Mouse (Mus musculus) cerebellum, adult 11-12 months (tissue): Measurements from ENCODE around the gene Mier2.
A peak's percentile ranks its signal among the peaks of the same experiment; 100 is the strongest.

Experiments used
- DNase-seq: peaks from one replicate; pipeline ENCODE4 v3.0.0; 2022

The Mier2 gene

GRCm38 (mm10) chr10:79538873-79539272, 16.1 kb downstream of the Mier2 start:
- peak; percentile 0 for DNase-seq

GRCm38 (mm10) chr10:79538323-79538722, 16.7 kb downstream of the Mier2 start:
- peak; percentile 11 for DNase-seq

- no peak for DNase-seq
Measured at GRCm38 (mm10) chr10:79537781-79538180, 17.2 kb downstream of the Mier2 start.

- peak; percentile 5 for DNase-seq
Measured at GRCm38 (mm10) chr10:79537271-79537670, 17.7 kb downstream of the Mier2 start.

- DNase-seq: peak; percentile 3
Measured at GRCm38 (mm10) chr10:79536461-79537080, 18.4 kb downstream of the Mier2 start.

- peak; percentile 1 for DNase-seq
Measured at GRCm38 (mm10) chr10:79535431-79535830, 19.6 kb downstream of the Mier2 start.

GRCm38 (mm10) chr10:79534426-79534825, 20.6 kb downstream of the Mier2 start:
- peak; percentile 7 for DNase-seq

- DNase-seq: peak; percentile 70
Measured at GRCm38 (mm10) chr10:79533126-79533911, 21.7 kb downstream of the Mier2 start, which contains the start of gene Plpp2. Gene Plpp2 (minus strand): TSS chr10:79533796.

GRCm38 (mm10) chr10:79532678-79533077, 22.3 kb downstream of the Mier2 start:
- peak; percentile 19 for DNase-seq

GRCm38 (mm10) chr10:79531593-79531992, 23.4 kb downstream of the Mier2 start:
- DNase-seq: peak; percentile 6

GRCm38 (mm10) chr10:79530721-79531120, 24.3 kb downstream of the Mier2 start:
- DNase-seq: no peak

- no peak for DNase-seq
Measured at GRCm38 (mm10) chr10:79530241-79530640, 24.8 kb downstream of the Mier2 start.

GRCm38 (mm10) chr10:79528081-79528480, 26.9 kb downstream of the Mier2 start:
- DNase-seq: no peak

- DNase-seq: no peak
Measured at GRCm38 (mm10) chr10:79527453-79527845, 27.6 kb downstream of the Mier2 start.

- no peak for DNase-seq
Measured at GRCm38 (mm10) chr10:79526661-79527452, 28.1 kb downstream of the Mier2 start.

GRCm38 (mm10) chr10:79525456-79526325, 29.3 kb downstream of the Mier2 start:
- peak; percentile 60 for DNase-seq

- no peak for DNase-seq
Measured at GRCm38 (mm10) chr10:79524433-79524832, 30.6 kb downstream of the Mier2 start.

- no peak for DNase-seq
Measured at GRCm38 (mm10) chr10:79506709-79507108, 48.3 kb downstream of the Mier2 start.

GRCm38 (mm10) chr10:79502830-79503644, 52.0 kb downstream of the Mier2 start:
- DNase-seq: no peak

GRCm38 (mm10) chr10:79496701-79497288, 58.2 kb downstream of the Mier2 start:
- DNase-seq: no peak

GRCm38 (mm10) chr10:79495886-79496285, 59.1 kb downstream of the Mier2 start:
- DNase-seq: no peak
